Mouse (Mus musculus) limb, embryonic 13.5 days (tissue): ENCODE measurements around the gene Cradd. TPM values are rescaled to one million over a fixed set of nuclear protein-coding genes. Genes with fewer than 3 reads are reported as not detected.

Experiments
- ATAC-seq: fragments of 200-750 bp; cut with Nextera tagmentation; 2 replicates; pipeline ENCODE4 v1.8.0; 2017; ENCODE audit warnings: low read depth, moderate number of reproducible peaks, moderate TSS enrichment; ENCODE audit not compliant: low FRiP score
- H3K27ac ChIP-seq: fragments of 300-500 bp; sonication (generic); 2 replicates; pipeline ENCODE4 v1.5.1; 2015; ENCODE audit warnings: inconsistent platforms, mild to moderate bottlenecking, moderate library complexity
- H3K27me3 ChIP-seq: fragments of 300-500 bp; sonication (generic); 2 replicates; pipeline ENCODE4 v1.6.1; 2015; ENCODE audit warnings: mild to moderate bottlenecking, inconsistent platforms
- H3K36me3 ChIP-seq: fragments of 300-500 bp; sonication (generic); 2 replicates; pipeline ENCODE4 v1.6.1; 2015; ENCODE audit warnings: inconsistent platforms, mild to moderate bottlenecking, moderate library complexity
- H3K4me1 ChIP-seq: fragments of 300-500 bp; sonication (generic); 2 replicates; pipeline ENCODE4 v1.6.1; 2015; ENCODE audit warnings: inconsistent platforms
- H3K4me2 ChIP-seq: fragments of 300-500 bp; sonication (generic); replicated peaks from 2 replicates; pipeline ENCODE4 v1.6.1; 2015; ENCODE audit warnings: inconsistent platforms, mild to moderate bottlenecking, moderate library complexity
- H3K4me3 ChIP-seq: fragments of 300-500 bp; sonication (generic); 2 replicates; pipeline ENCODE4 v1.5.1; 2015; ENCODE audit warnings: moderate library complexity, mild to moderate bottlenecking, inconsistent platforms
- H3K9ac ChIP-seq: fragments of 300-500 bp; sonication (generic); 2 replicates; pipeline ENCODE4 v1.6.1; 2015; ENCODE audit warnings: mild to moderate bottlenecking, inconsistent platforms
- H3K9me3 ChIP-seq: fragments of 300-500 bp; sonication (generic); 2 replicates; pipeline ENCODE4 v1.6.1; 2016; ENCODE audit warnings: inconsistent platforms
- WGBS: fragments of 180-500 bp; shearing (Covaris S2); methylation state at CpG from one replicate; pipeline ENCODE4 v1.1.7; 2015; 5-methylcytosine and 5-hydroxymethylcytosine counted together
- polyA plus RNA-seq: library from polyadenylated mRNA; unstranded; fragments of >200 nt; fragmentation: Nextera tagmentation; extraction: Ambion mirVana; gene quantifications from 2 replicates; pipeline ENCODE4 v1.2.1, GENCODE M21; 2015

Cradd gene
- 9.7 and 11.4 TPM in 2 replicates for polyA plus RNA-seq

GRCm38 (mm10) chr10:95323393-95324277 is at the start of gene Cradd:
Gene Cradd, minus strand, starts transcription at chr10:95324133.
- Histone ChIP-seq H3K4me3 (peak within 1 kb of the TSS; percentile 66), H3K4me2 (peak within 1 kb of the TSS; percentile 75), H3K9ac (peak within 1 kb of the TSS; percentile 80), H3K9me3 (no peaks in the 10 kb centered on the region; the same call in 1 of the 2 replicates), H3K36me3 (no peaks in the 10 kb centered on the region), H3K27ac (peak within 1 kb of the TSS; percentile 94), H3K27me3 (no peaks in the 10 kb centered on the region), H3K4me1 (peaks cover 17% of the 10 kb centered on the region)
- ATAC-seq, result peak; percentile 90
- under 1% methylated on average over 51 of the region's 51 CpGs for WGBS

- Histone ChIP-seq H3K4me1 (no peaks in the 10 kb centered on the region), H3K27me3 (no peaks in the 10 kb centered on the region), H3K36me3 (no peaks in the 10 kb centered on the region), H3K9ac (no peak overlapping the region), H3K4me3 (no peak overlapping the region), H3K4me2 (no peak overlapping the region), H3K27ac (no peak overlapping the region), H3K9me3 (no peaks in the 10 kb centered on the region)
- WGBS, result 87% methylated on average over 6 of the region's 6 CpGs
- no peak for ATAC-seq
Observed at GRCm38 (mm10) chr10:95373340-95373739, 49.4 kb upstream of the Cradd start.

GRCm38 (mm10) chr10:95371942-95372341 is 48.0 kb upstream of the Cradd start:
- 83% methylated on average over 3 of the region's 3 CpGs for WGBS
- Histone ChIP-seq H3K27ac (no peak overlapping the region), H3K4me3 (no peak overlapping the region), H3K4me1 (no peaks in the 10 kb centered on the region), H3K9ac (no peak overlapping the region), H3K9me3 (no peaks in the 10 kb centered on the region), H3K36me3 (no peaks in the 10 kb centered on the region), H3K27me3 (no peaks in the 10 kb centered on the region), H3K4me2 (no peak overlapping the region)
- no peak for ATAC-seq

- no peak overlapping the region for H3K27ac ChIP-seq
- H3K27me3 ChIP-seq, result no peaks in the 10 kb centered on the region
- no peak for ATAC-seq
- no peak overlapping the region for H3K4me2 ChIP-seq
- no peaks in the 10 kb centered on the region for H3K4me1 ChIP-seq
- no peaks in the 10 kb centered on the region for H3K36me3 ChIP-seq
- H3K9ac ChIP-seq, result no peak overlapping the region
- no peak overlapping the region for H3K4me3 ChIP-seq
- peaks cover 9% of the 10 kb centered on the region; the same call in 1 of the 2 replicates for H3K9me3 ChIP-seq
Observed at GRCm38 (mm10) chr10:95369190-95369589, 45.3 kb upstream of the Cradd start.

- Histone ChIP-seq H3K27me3 (no peaks in the 10 kb centered on the region), H3K36me3 (no peaks in the 10 kb centered on the region), H3K27ac (no peak overlapping the region), H3K9ac (no peak overlapping the region), H3K4me2 (no peak overlapping the region), H3K9me3 (peaks cover 9% of the 10 kb centered on the region; the same call in 1 of the 2 replicates), H3K4me3 (no peak overlapping the region), H3K4me1 (no peaks in the 10 kb centered on the region)
- WGBS, result 87% methylated on average over 14 of the region's 14 CpGs
- ATAC-seq, result no peak
Observed at GRCm38 (mm10) chr10:95368151-95368550, 44.2 kb upstream of the Cradd start.

- 83% methylated on average over 9 of the region's 9 CpGs for WGBS
Observed at GRCm38 (mm10) chr10:95367661-95368089, 43.7 kb upstream of the Cradd start.

GRCm38 (mm10) chr10:95367241-95367640 is 43.3 kb upstream of the Cradd start:
- Histone ChIP-seq H3K36me3 (no peaks in the 10 kb centered on the region), H3K4me3 (no peak overlapping the region), H3K4me2 (no peak overlapping the region), H3K9ac (no peak overlapping the region), H3K9me3 (peaks cover 9% of the 10 kb centered on the region; the same call in 1 of the 2 replicates), H3K4me1 (no peaks in the 10 kb centered on the region), H3K27me3 (no peaks in the 10 kb centered on the region), H3K27ac (no peak overlapping the region)
- no peak for ATAC-seq
- WGBS, result 72% methylated on average over 7 of the region's 7 CpGs

More at GRCm38 (mm10) chr10:95367661-95368089, 43.7 kb upstream of the Cradd start:
- no peak overlapping the region for H3K4me2 ChIP-seq
- no peaks in the 10 kb centered on the region for H3K4me1 ChIP-seq
- H3K9me3 ChIP-seq, result peaks cover 9% of the 10 kb centered on the region; the same call in 1 of the 2 replicates
- H3K36me3 ChIP-seq, result no peaks in the 10 kb centered on the region
- no peak for ATAC-seq
- H3K9ac ChIP-seq, result no peak overlapping the region
- no peaks in the 10 kb centered on the region for H3K27me3 ChIP-seq
- H3K4me3 ChIP-seq, result no peak overlapping the region
- H3K27ac ChIP-seq, result no peak overlapping the region

- no peaks in the 10 kb centered on the region for H3K36me3 ChIP-seq
- WGBS, result 40% methylated on average over 2 of the region's 2 CpGs
- no peak for ATAC-seq
- H3K4me3 ChIP-seq, result no peak overlapping the region
- no peaks in the 10 kb centered on the region for H3K4me1 ChIP-seq
- H3K4me2 ChIP-seq, result no peak overlapping the region
- H3K27ac ChIP-seq, result no peak overlapping the region
- no peaks in the 10 kb centered on the region for H3K27me3 ChIP-seq
- H3K9me3 ChIP-seq, result peaks cover 9% of the 10 kb centered on the region; the same call in 1 of the 2 replicates
- no peak overlapping the region for H3K9ac ChIP-seq
Observed at GRCm38 (mm10) chr10:95362326-95362725, 38.4 kb upstream of the Cradd start.

GRCm38 (mm10) chr10:95361260-95361841 is 37.4 kb upstream of the Cradd start:
- H3K4me2 ChIP-seq, result no peak overlapping the region
- no peak for ATAC-seq
- no peaks in the 10 kb centered on the region for H3K36me3 ChIP-seq
- H3K27me3 ChIP-seq, result no peaks in the 10 kb centered on the region
- H3K4me1 ChIP-seq, result no peaks in the 10 kb centered on the region
- H3K27ac ChIP-seq, result no peak overlapping the region
- no peak overlapping the region for H3K4me3 ChIP-seq
- peaks cover 9% of the 10 kb centered on the region; the same call in 1 of the 2 replicates for H3K9me3 ChIP-seq
- WGBS, result 88% methylated on average over 12 of the region's 12 CpGs
- no peak overlapping the region for H3K9ac ChIP-seq

GRCm38 (mm10) chr10:95360048-95360447 is 36.1 kb upstream of the Cradd start:
- no peak overlapping the region for H3K4me3 ChIP-seq
- 73% methylated on average over 5 of the region's 5 CpGs for WGBS
- H3K27me3 ChIP-seq, result no peaks in the 10 kb centered on the region
- no peak overlapping the region for H3K9ac ChIP-seq
- no peak overlapping the region for H3K4me2 ChIP-seq
- H3K27ac ChIP-seq, result no peak overlapping the region
- no peaks in the 10 kb centered on the region for H3K36me3 ChIP-seq
- H3K4me1 ChIP-seq, result no peaks in the 10 kb centered on the region
- ATAC-seq, result no peak
- peaks cover 9% of the 10 kb centered on the region; the same call in 1 of the 2 replicates for H3K9me3 ChIP-seq

GRCm38 (mm10) chr10:95357721-95358120 is 33.8 kb upstream of the Cradd start:
- Histone ChIP-seq H3K36me3 (no peaks in the 10 kb centered on the region), H3K9me3 (no peaks in the 10 kb centered on the region), H3K4me2 (no peak overlapping the region), H3K27ac (no peak overlapping the region), H3K27me3 (no peaks in the 10 kb centered on the region), H3K4me1 (no peaks in the 10 kb centered on the region), H3K4me3 (no peak overlapping the region), H3K9ac (no peak overlapping the region)
- WGBS, result 95% methylated on average over 3 of the region's 3 CpGs
- ATAC-seq, result no peak

GRCm38 (mm10) chr10:95356711-95357110 is 32.8 kb upstream of the Cradd start:
- Histone ChIP-seq H3K4me1 (no peaks in the 10 kb centered on the region), H3K4me2 (no peak overlapping the region), H3K27me3 (no peaks in the 10 kb centered on the region), H3K4me3 (no peak overlapping the region), H3K9me3 (0 out of 2 replicates have a peak, but pooled peaks cover 7% of the 10 kb centered on the region), H3K9ac (no peak overlapping the region), H3K36me3 (no peaks in the 10 kb centered on the region), H3K27ac (no peak overlapping the region)
- ATAC-seq, result no peak
- WGBS, result 76% methylated on average over 7 of the region's 7 CpGs
